Mouse (Mus musculus) MEL (cell line): ENCODE results near the gene Icam5. TPM values are rescaled to one million over a fixed set of nuclear protein-coding genes. Genes with fewer than 3 reads are reported as not detected.

Source experiments
- DNase-seq: peaks from one replicate; pipeline ENCODE4 v3.0.0; 2011; ENCODE audit warnings: low read depth, low spot score
- H3K27ac ChIP-seq: 2 replicates; pipeline ENCODE4 v1.5.1; 2012; ENCODE audit warnings: low read depth, mild to moderate bottlenecking, control low read depth, low read length, moderate library complexity; ENCODE audit not compliant: control insufficient read depth
- H3K27me3 ChIP-seq, 2 experiments: fragments of 150-350 bp in 1 of 2; sonication (generic) in 1 of 2; 2 replicates each; pipeline ENCODE4 v1.6.1; 2012; ENCODE audit warnings: low read length in 2 of 2, mild to moderate bottlenecking in 2 of 2, improper control_type of control experiment in 1 of 2, moderate library complexity in 1 of 2; ENCODE audit not compliant: insufficient read depth in 2 of 2, control insufficient read depth in 1 of 2
- H3K36me3 ChIP-seq, 2 experiments: 2 replicates each; pipeline ENCODE4 v1.6.1; 2012 to 2014; ENCODE audit warnings: low read length in 2 of 2, improper control_type of control experiment in 1 of 2, inconsistent platforms in 1 of 2, mild to moderate bottlenecking in 1 of 2; ENCODE audit not compliant: insufficient read depth in 2 of 2, control insufficient read depth in 1 of 2
- H3K4me1 ChIP-seq, 2 experiments: fragments of 150-350 bp in 1 of 2; sonication (generic) in 1 of 2; 2 replicates each; pipeline ENCODE4 v1.6.1; 2012; ENCODE audit warnings: low read length in 2 of 2, improper control_type of control experiment in 1 of 2, mild to moderate bottlenecking in 1 of 2; ENCODE audit not compliant: insufficient read depth in 2 of 2, control insufficient read depth in 1 of 2
- H3K4me3 ChIP-seq, 2 experiments: fragments of 150-350 bp in 1 of 2; sonication (generic) in 1 of 2; 2 replicates each; pipeline ENCODE4 v1.5.1; 2012; ENCODE audit warnings: low read depth in 2 of 2, low read length in 2 of 2, mild to moderate bottlenecking in 2 of 2, moderate library complexity in 2 of 2, control low read depth in 1 of 2, improper control_type of control experiment in 1 of 2; ENCODE audit not compliant: control insufficient read depth in 1 of 2, insufficient read depth in 1 of 2
- H3K79me2 ChIP-seq: 2 replicates; pipeline ENCODE4 v1.6.1; 2012; ENCODE audit warnings: mild to moderate bottlenecking, low read length, moderate library complexity; ENCODE audit not compliant: control insufficient read depth, poor library complexity, insufficient read depth
- H3K9ac ChIP-seq: 2 replicates; pipeline ENCODE4 v1.6.1; 2012; ENCODE audit warnings: low read depth, mild to moderate bottlenecking, control low read depth, low read length, moderate library complexity; ENCODE audit not compliant: control insufficient read depth, poor library complexity, severe bottlenecking
- H3K9me3 ChIP-seq: fragments of 150-350 bp; sonication (generic); replicated peaks from 2 replicates; pipeline ENCODE4 v1.6.1; 2012; ENCODE audit warnings: mild to moderate bottlenecking, low read length, improper control_type of control experiment, moderate library complexity; ENCODE audit not compliant: insufficient read depth
- BHLHE40 ChIP-seq: IDR thresholded peaks from 2 replicates; pipeline ENCODE4 v1.6.1; 2012; ENCODE audit warnings: low read depth, mild to moderate bottlenecking, inconsistent platforms, low read length, improper control_type of control experiment, borderline replicate concordance
- CHD1 ChIP-seq: IDR thresholded peaks from 2 replicates; pipeline ENCODE4 v1.6.1; 2012; ENCODE audit warnings: low read depth, mild to moderate bottlenecking, inconsistent platforms, low read length, improper control_type of control experiment
- CHD2 ChIP-seq: IDR thresholded peaks from 2 replicates; pipeline ENCODE4 v1.6.1; 2011; ENCODE audit warnings: low read length, improper control_type of control experiment
- CTCF ChIP-seq, 3 experiments: IDR thresholded peaks in 2 of 3; conservative IDR thresholded peaks in 1 of 3; 2 replicates each; pipeline ENCODE4 v1.5.1; 2011 to 2012; ENCODE audit warnings: low read length in 3 of 3, low read depth in 2 of 3, mild to moderate bottlenecking in 2 of 3, improper control_type of control experiment in 1 of 3, inconsistent platforms in 1 of 3, mixed read lengths in 1 of 3, moderate library complexity in 1 of 3; ENCODE audit not compliant: control insufficient read depth in 1 of 3, insufficient read depth in 1 of 3, poor library complexity in 1 of 3, severe bottlenecking in 1 of 3
- E2F4 ChIP-seq: IDR thresholded peaks from 2 replicates; pipeline ENCODE4 v1.6.1; 2011; ENCODE audit warnings: low read depth, low read length, improper control_type of control experiment, borderline replicate concordance
- ELF1 ChIP-seq: IDR thresholded peaks from 2 replicates; pipeline ENCODE4 v1.6.1; 2014; ENCODE audit warnings: low read depth, mild to moderate bottlenecking, inconsistent platforms, low read length, improper control_type of control experiment, moderate library complexity
- ETS1 ChIP-seq: IDR thresholded peaks from 2 replicates; pipeline ENCODE4 v1.6.1; 2012; ENCODE audit warnings: low read depth, mild to moderate bottlenecking, inconsistent platforms, low read length, improper control_type of control experiment, moderate library complexity
- GABPA ChIP-seq: IDR thresholded peaks from 2 replicates; pipeline ENCODE4 v1.6.1; 2012; ENCODE audit warnings: low read depth, mild to moderate bottlenecking, inconsistent platforms, low read length, improper control_type of control experiment, moderate library complexity
- GATA1 ChIP-seq: IDR thresholded peaks from 2 replicates; pipeline ENCODE4 v1.6.1; 2011; ENCODE audit warnings: low read depth, low read length, improper control_type of control experiment
- HCFC1 ChIP-seq: IDR thresholded peaks from 2 replicates; pipeline ENCODE4 v1.6.1; 2012; ENCODE audit warnings: low read depth, mild to moderate bottlenecking, inconsistent platforms, low read length, improper control_type of control experiment, moderate library complexity
- JUND ChIP-seq: IDR thresholded peaks from 2 replicates; pipeline ENCODE4 v1.6.1; 2011; ENCODE audit warnings: low read depth, mild to moderate bottlenecking, improper control_type of control experiment, low read length
- KAT2A ChIP-seq: conservative IDR thresholded peaks from 2 replicates; pipeline ENCODE4 v1.6.1; 2012; ENCODE audit warnings: low read depth, low read length, improper control_type of control experiment, inconsistent platforms
- MAFK ChIP-seq: IDR thresholded peaks from 2 replicates; pipeline ENCODE4 v1.6.1; 2011; ENCODE audit warnings: low read depth, mild to moderate bottlenecking, low read length, improper control_type of control experiment, borderline replicate concordance
- MAX ChIP-seq: IDR thresholded peaks from 2 replicates; pipeline ENCODE4 v1.6.1; 2011; ENCODE audit warnings: low read length, improper control_type of control experiment
- MAZ ChIP-seq: IDR thresholded peaks from 2 replicates; pipeline ENCODE4 v1.6.1; 2012; ENCODE audit warnings: low read depth, mild to moderate bottlenecking, inconsistent platforms, low read length, improper control_type of control experiment
- MEF2A ChIP-seq: IDR thresholded peaks from 2 replicates; pipeline ENCODE4 v1.6.1; 2014; ENCODE audit warnings: low read depth, mild to moderate bottlenecking, inconsistent platforms, low read length, improper control_type of control experiment; ENCODE audit not compliant: poor library complexity, insufficient replicate concordance, severe bottlenecking; ENCODE audit errors: extremely low read depth
- MXI1 ChIP-seq: IDR thresholded peaks from 2 replicates; pipeline ENCODE4 v1.6.1; 2011; ENCODE audit warnings: mild to moderate bottlenecking, low read depth, low read length, improper control_type of control experiment
- MYB ChIP-seq: IDR thresholded peaks from 2 replicates; pipeline ENCODE4 v1.6.1; 2011; ENCODE audit warnings: mild to moderate bottlenecking, low read depth, low read length, improper control_type of control experiment
- MYC ChIP-seq: IDR thresholded peaks from 2 replicates; pipeline ENCODE4 v1.6.1; 2011; ENCODE audit warnings: low read depth, mild to moderate bottlenecking, low read length, improper control_type of control experiment, moderate library complexity
- NELFE ChIP-seq: IDR thresholded peaks from 2 replicates; pipeline ENCODE4 v1.6.1; 2011; ENCODE audit warnings: low read depth, low read length, improper control_type of control experiment
- NRF1 ChIP-seq: IDR thresholded peaks from 2 replicates; pipeline ENCODE4 v1.6.1; 2014; ENCODE audit warnings: low read depth, mild to moderate bottlenecking, inconsistent platforms, low read length, improper control_type of control experiment, moderate library complexity; ENCODE audit not compliant: poor library complexity, insufficient read depth, severe bottlenecking
- POLR2AphosphoS2 ChIP-seq: IDR thresholded peaks from 2 replicates; pipeline ENCODE4 v1.6.1; 2011; ENCODE audit warnings: low read length, improper control_type of control experiment
- POLR2AphosphoS5 ChIP-seq: IDR thresholded peaks from 2 replicates; pipeline ENCODE4 v1.6.1; 2012; ENCODE audit warnings: low read depth, borderline replicate concordance, mild to moderate bottlenecking, inconsistent platforms, low read length, moderate library complexity, mixed read lengths
- RAD21 ChIP-seq: IDR thresholded peaks from 2 replicates; pipeline ENCODE4 v1.6.1; 2011; ENCODE audit warnings: mild to moderate bottlenecking, low read depth, low read length, improper control_type of control experiment
- RCOR1 ChIP-seq: IDR thresholded peaks from 2 replicates; pipeline ENCODE4 v1.6.1; 2012; ENCODE audit warnings: low read depth, mild to moderate bottlenecking, inconsistent platforms, low read length, improper control_type of control experiment
- SIN3A ChIP-seq: IDR thresholded peaks from 2 replicates; pipeline ENCODE4 v1.6.1; 2012; ENCODE audit warnings: low read length, improper control_type of control experiment, inconsistent platforms
- SMC3 ChIP-seq: IDR thresholded peaks from 2 replicates; pipeline ENCODE4 v1.6.1; 2011; ENCODE audit warnings: low read depth, low read length, improper control_type of control experiment
- TAL1 ChIP-seq: IDR thresholded peaks from 2 replicates; pipeline ENCODE4 v1.6.1; 2012; ENCODE audit warnings: mild to moderate bottlenecking, inconsistent platforms, low read length, moderate library complexity, mixed read lengths
- TBP ChIP-seq: IDR thresholded peaks from 2 replicates; pipeline ENCODE4 v1.8.0; 2011; ENCODE audit warnings: low read depth, low read length, improper control_type of control experiment
- TCF12 ChIP-seq: IDR thresholded peaks from 2 replicates; pipeline ENCODE4 v1.6.1; 2014; ENCODE audit warnings: low read depth, mild to moderate bottlenecking, inconsistent platforms, low read length, improper control_type of control experiment, moderate library complexity
- USF1 ChIP-seq: IDR thresholded peaks from 2 replicates; pipeline ENCODE4 v1.6.1; 2014; ENCODE audit warnings: low read depth, mild to moderate bottlenecking, inconsistent platforms, low read length, improper control_type of control experiment, moderate library complexity
- USF2 ChIP-seq, 2 experiments: IDR thresholded peaks; 2 replicates each; pipeline ENCODE4 v1.6.1; 2011 to 2012; ENCODE audit warnings: improper control_type of control experiment in 2 of 2, low read length in 2 of 2, borderline replicate concordance in 1 of 2, inconsistent platforms in 1 of 2, low read depth in 1 of 2, mild to moderate bottlenecking in 1 of 2; ENCODE audit not compliant: insufficient read depth in 1 of 2
- ZC3H11A ChIP-seq: IDR thresholded peaks from 2 replicates; pipeline ENCODE4 v1.6.1; 2012; ENCODE audit warnings: low read depth, mild to moderate bottlenecking, inconsistent platforms, low read length, improper control_type of control experiment
- ZKSCAN1 ChIP-seq: IDR thresholded peaks from 2 replicates; pipeline ENCODE4 v1.6.1; 2012; ENCODE audit warnings: low read depth, mild to moderate bottlenecking, inconsistent platforms, low read length, improper control_type of control experiment, moderate library complexity
- ZMIZ1 ChIP-seq: IDR thresholded peaks from 2 replicates; pipeline ENCODE4 v1.6.1; 2012; ENCODE audit warnings: low read depth, mild to moderate bottlenecking, inconsistent platforms, low read length, improper control_type of control experiment, moderate library complexity
- ZNF384 ChIP-seq: IDR thresholded peaks from 2 replicates; pipeline ENCODE4 v1.6.1; 2012; ENCODE audit warnings: low read depth, mild to moderate bottlenecking, inconsistent platforms, low read length, improper control_type of control experiment
- polyA plus RNA-seq, 2 experiments: library from polyadenylated mRNA; stranded (reverse) in 1 of 2; unstranded in 1 of 2; fragments of >175 nt in 1 of 2; fragments of >200 nt in 1 of 2; gene quantifications; 2 replicates each; pipeline versions ENCODE4 v1.2.1 to v1.2.4; 2012; ENCODE audit warnings: low replicate concordance in 2 of 2, low read depth in 1 of 2; ENCODE audit not compliant: insufficient read length in 2 of 2, insufficient read depth in 1 of 2, missing spikeins in 1 of 2
- total RNA-seq: library from RNA; depleted of rRNA; stranded (reverse); fragments of 300-350 nt; gene quantifications from 2 replicates; pipeline ENCODE4 v1.2.3, GENCODE M21; 2012

Gene Icam5
- total and polyA plus RNA-seq, 3 experiments = 4.8 to 9.5 TPM; not detected in 1

- no peaks in the 10 kb centered on the region for H3K79me2 ChIP-seq
- peak; percentile 95 for DNase-seq
- no peaks in the 10 kb centered on the region for H3K9me3 ChIP-seq
- peaks cover 0 to 13% of the 10 kb centered on the region in 2 experiments; a peak in 2 of 4 replicates for H3K36me3 ChIP-seq
- H3K4me1 ChIP-seq = peaks cover 15 to 24% of the 10 kb centered on the region in 2 experiments
- no peaks in the 10 kb centered on the region for H3K27me3 ChIP-seq
- peak overlapping the region; percentile 5; the same call in 1 of the 2 replicates for H3K27ac ChIP-seq
- H3K9ac ChIP-seq = peak overlapping the region; percentile 57
- H3K4me3 ChIP-seq = peak overlapping the region; percentile 54 to 60
- TF ChIP-seq ZMIZ1 (0 out of 2 replicates have a peak, but pooled peaks have one; percentile 44), E2F4 (no peak), KAT2A (no peak), MXI1 (peak; percentile 99), JUND (no peak), SMC3 (peak; percentile 24; the same call in 1 of the 2 replicates), BHLHE40 (peak; percentile 64; the same call in 1 of the 2 replicates), ZNF384 (no peak), MAX (peak; percentile 76), CHD2 (no peak; the same call in 1 of the 2 replicates), CTCF (IDR thresholded peaks at IDR 0.05 in 2 of 3, conservative IDR thresholded peaks at IDR 0.05 in 1 of 3; ENCODE audit: control insufficient read depth in 1 of 3, insufficient read depth in 1 of 3, low read depth in 2 of 3, low read length in 3 of 3, poor library complexity in 1 of 3, severe bottlenecking in 1 of 3) (no peak), MYC (peak; percentile 80), CHD1 (peak; percentile 84; the same call in 1 of the 2 replicates), RAD21 (no peak; the same call in 1 of the 2 replicates), MYB (no peak; the same call in 1 of the 2 replicates), GATA1 (peak; percentile 93), NELFE (peak; percentile 27; the same call in 1 of the 2 replicates), RCOR1 (peak; percentile 87), ZKSCAN1 (0 out of 2 replicates have a peak, but pooled peaks have one; percentile 26), TAL1 (peak; percentile 98), GABPA (0 out of 2 replicates have a peak, but pooled peaks have one; percentile 0), HCFC1 (peak; percentile 67), USF1 (peak; percentile 13; the same call in 1 of the 2 replicates), ETS1 (peak; percentile 92), POLR2AphosphoS2 (no peak), ZC3H11A (no peak), MAFK (no peak; the same call in 1 of the 2 replicates), TCF12 (peak; percentile 97), USF2 (IDR thresholded peaks at IDR 0.05; ENCODE audit: borderline replicate concordance in 1 of 2, insufficient read depth in 1 of 2, low read depth in 1 of 2, low read length in 2 of 2) (no peak), TBP (peak; percentile 22; the same call in 1 of the 2 replicates), ELF1 (peak; percentile 29; the same call in 1 of the 2 replicates), NRF1 (peak; percentile 38; the same call in 1 of the 2 replicates), MEF2A (peak; percentile 35; the same call in 1 of the 2 replicates), SIN3A (peak; percentile 96), POLR2AphosphoS5 (no peak), MAZ (peak; percentile 57; the same call in 1 of the 2 replicates)
Measured at GRCm38 (mm10) chr9:21051578-21051977, 19.7 kb downstream of the Icam5 start.
